Mouse (Mus musculus) inflammation-experienced regulatory T-cells (primary cell): ENCODE measurements around the gene Slc35d3. TPM values are rescaled to one million over a fixed set of nuclear protein-coding genes. Genes with fewer than 3 reads are reported as not detected.

Experiments used
- polyA plus RNA-seq, 2 experiments: library from polyadenylated mRNA; unstranded; fragments of 100-300 nt; shearing (Covaris generic); gene quantifications; one replicate each; pipeline ENCODE4 v1.2.1; 2017

Slc35d3 gene
- under 1 TPM in 1 of 2 experiments, not detected in 1; 0.12 TPM for polyA plus RNA-seq

GRCm38 (mm10) chr10:19850998-19851691, at the start of gene Slc35d3:
Gene Slc35d3 (minus strand): TSS chr10:19851459.

Other genes starting within 250 kb of the Slc35d3 start
- gene Il22ra2, start 229.5 kb downstream of the Slc35d3 start, polyA plus RNA-seq: not detected
- not detected for gene Il20ra, start 138.9 kb downstream of the Slc35d3 start, polyA plus RNA-seq
- 10 to 100 TPM; 19.9 to 20.6 TPM for gene Pex7, start 56.2 kb upstream of the Slc35d3 start, polyA plus RNA-seq
- gene Map3k5, start 83.0 kb upstream of the Slc35d3 start, polyA plus RNA-seq: 10 to 100 TPM; 32.3 to 53.5 TPM